Mouse (Mus musculus): ENCODE measurements around the gene Atp6ap1l. TPM values are rescaled to one million over a fixed set of nuclear protein-coding genes. Genes with fewer than 3 reads are reported as not detected.
"Not testable (repeated sequence)": the region's sequence is repeated elsewhere in the genome, so short reads cannot be mapped to it uniquely, and the experiment has no call there.

The Atp6ap1l gene
- total RNA-seq (2021) = 1 to 10 TPM; 5.5 to 6.4 TPM

DNA sequence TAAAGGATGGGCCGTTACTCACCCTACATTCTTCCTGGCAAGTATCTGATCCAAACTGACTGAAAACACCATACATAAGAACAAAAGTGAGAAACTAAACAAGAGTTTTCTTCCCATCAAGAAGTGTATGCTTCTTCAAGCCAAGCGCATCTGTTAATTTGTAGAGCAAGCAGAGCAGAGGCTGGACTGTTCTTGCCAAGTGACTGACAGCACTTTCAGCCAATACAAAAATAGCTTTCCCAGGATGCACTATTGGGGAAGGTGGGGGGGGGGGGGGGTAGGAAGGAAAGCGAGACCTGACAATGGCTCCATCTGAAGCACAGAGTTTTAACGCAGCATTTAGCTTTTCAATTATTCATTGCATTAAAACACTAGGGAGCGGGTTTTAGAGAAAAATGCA lies at the start of gene Atp6ap1l:
TSS of gene Atp6ap1l (minus strand) at position 180 of the 400 bp plus-strand sequence.
- intact Hi-C loops (cut with DNase I) = no loop called here

GRCm38 (mm10) chr13:90939600-90939999 lies 34.4 kb upstream of the Atp6ap1l start:
- intact Hi-C loops (cut with DNase I) = loop anchor here (10.0 kb wide), 1 partner anchor 855 kb away; no protein-coding TSS in a partner anchor
- no peak for DNase-seq

More for the DNA sequence above, at the start of gene Atp6ap1l:
- no peak for DNase-seq

DNA sequence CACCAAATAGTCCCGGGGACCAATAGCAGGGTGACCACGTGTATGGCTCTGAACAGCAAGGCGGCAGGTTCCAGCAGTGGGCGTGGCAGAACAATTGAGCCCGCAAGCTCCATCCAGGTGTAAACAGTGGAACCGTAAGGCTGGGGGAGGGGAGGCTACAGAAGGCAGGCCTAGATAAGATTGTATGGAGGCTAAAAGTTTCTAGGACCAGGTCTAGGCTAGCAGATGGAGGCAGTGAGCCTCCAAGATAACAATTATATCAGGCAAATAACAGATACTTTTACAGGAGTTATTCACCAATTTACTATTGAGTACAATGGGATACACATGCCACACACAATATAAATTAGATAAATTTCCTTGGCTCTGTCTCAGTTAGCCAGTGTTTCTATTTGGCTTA lies 34.0 kb upstream of the Atp6ap1l start:
- intact Hi-C loops (cut with DNase I) = loop anchor here (10.0 kb wide), 1 partner anchor 856 kb away; no protein-coding TSS in a partner anchor
- DNase-seq = no peak

DNA sequence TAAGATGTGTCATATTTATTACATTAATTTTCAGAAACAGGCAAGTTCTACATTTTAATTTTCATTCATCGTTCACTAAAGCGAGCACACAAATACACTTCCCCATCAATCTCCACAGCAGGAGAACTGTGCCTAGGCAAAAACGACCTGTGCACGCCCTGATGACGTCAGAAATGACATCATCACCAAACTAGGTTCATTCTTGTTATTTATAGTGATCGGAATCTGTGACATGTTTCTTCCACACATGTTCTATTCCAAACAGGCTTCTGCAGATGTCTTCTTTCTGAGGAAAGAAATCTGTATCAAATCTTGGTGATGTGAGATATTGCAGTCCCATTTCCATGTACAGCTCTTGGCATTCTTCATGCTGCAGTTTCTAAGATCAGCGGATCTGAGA lies 30.7 kb upstream of the Atp6ap1l start:
- intact Hi-C loops (cut with DNase I) = loop anchor here (10.0 kb wide), 1 partner anchor 859 kb away; no protein-coding TSS in a partner anchor
- no peak for DNase-seq

DNA sequence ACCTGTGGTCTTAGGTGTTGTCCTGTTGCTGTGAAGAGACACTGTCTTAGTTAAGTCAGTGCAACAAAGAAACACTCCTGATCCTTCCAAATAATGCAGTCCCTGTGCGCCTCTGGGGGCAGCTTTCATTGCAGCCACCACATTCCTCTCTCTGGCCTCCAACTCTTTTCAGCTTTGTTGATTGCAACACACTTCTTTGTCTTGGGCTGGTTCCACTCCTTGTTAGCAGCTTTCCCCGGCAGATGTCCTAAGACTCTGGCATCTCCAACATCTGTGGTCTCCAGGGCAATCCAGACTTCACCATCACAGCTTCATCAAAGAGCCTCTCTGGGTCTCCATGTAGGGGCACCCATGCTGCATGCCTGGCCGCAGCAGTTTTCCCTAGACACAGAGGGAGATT lies 28.1 kb upstream of the Atp6ap1l start:
- intact Hi-C loops (cut with DNase I) = loop anchor here (10.0 kb wide), 1 partner anchor 862 kb away; no protein-coding TSS in a partner anchor
- no peak for DNase-seq

- peak; percentile 69 for DNase-seq
- intact Hi-C loops (cut with DNase I) = loop anchor here (10.0 kb wide), 1 partner anchor 865 kb away; no protein-coding TSS in a partner anchor
These were observed 24.7 kb upstream of the Atp6ap1l start for GRCm38 (mm10) chr13:90929847-90930246.

- DNase-seq; intact Hi-C loops (cut with DNase I): not testable (repeated sequence)
These were observed 23.1 kb upstream of the Atp6ap1l start for GRCm38 (mm10) chr13:90928266-90928665.

GRCm38 (mm10) chr13:90926938-90927633 lies 21.9 kb upstream of the Atp6ap1l start:
- no peak for DNase-seq
- intact Hi-C loops (cut with DNase I) = no loop called here

- DNase-seq = no peak
- intact Hi-C loops (cut with DNase I) = no loop called here
These were observed 21.1 kb upstream of the Atp6ap1l start for GRCm38 (mm10) chr13:90926125-90926765.

DNA sequence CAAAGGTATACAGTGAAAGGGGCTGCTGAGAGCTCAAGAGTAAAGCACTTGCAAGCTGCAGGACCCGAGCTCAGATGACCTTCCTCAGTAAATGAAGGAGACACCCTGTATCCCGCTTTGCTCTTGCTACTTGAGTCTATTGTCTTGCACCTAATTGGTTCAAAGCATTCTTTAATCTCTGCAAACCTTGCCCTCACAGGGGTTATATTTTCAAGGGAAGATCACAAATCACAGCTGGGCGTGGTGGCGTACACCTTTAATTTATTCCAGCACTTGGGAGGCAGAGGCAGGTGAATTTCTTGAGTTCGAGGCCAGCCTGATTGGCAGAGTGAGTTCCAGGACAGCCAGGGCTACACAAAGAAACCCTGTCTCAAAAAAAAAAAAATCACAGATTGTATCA lies 20.0 kb upstream of the Atp6ap1l start:
- DNase-seq = no peak
- intact Hi-C loops (cut with DNase I) = no loop called here

DNA sequence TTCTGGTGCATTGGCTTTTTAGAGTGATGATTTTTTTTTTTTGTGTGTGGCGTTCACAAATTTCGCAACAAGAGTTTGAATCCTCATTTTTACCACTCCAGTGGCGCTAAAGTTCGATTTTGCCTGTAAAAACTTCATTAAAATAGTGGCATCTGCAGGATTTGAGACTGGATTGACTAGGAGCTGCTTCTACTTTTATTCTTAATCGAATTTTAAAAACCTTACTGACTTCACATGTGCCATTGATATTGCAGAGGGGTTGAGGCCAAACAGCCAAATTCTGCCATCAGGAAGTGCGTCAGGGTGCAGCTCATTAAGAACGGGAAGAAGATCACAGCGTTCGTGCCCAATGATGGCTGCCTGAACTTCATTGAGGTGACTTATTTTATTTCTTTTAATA lies 18.9 kb upstream of the Atp6ap1l start:
- no peak for DNase-seq
- intact Hi-C loops (cut with DNase I) = no loop called here

- DNase-seq; intact Hi-C loops (cut with DNase I): not testable (repeated sequence)
These were observed 18.5 kb upstream of the Atp6ap1l start for GRCm38 (mm10) chr13:90923617-90924016.

- intact Hi-C loops (cut with DNase I) = no loop called here
- DNase-seq = peak; percentile 90
These were observed 17.8 kb upstream of the Atp6ap1l start, which contains the start of gene Rps23 for GRCm38 (mm10) chr13:90922751-90923612. Rps23 (plus strand) TSS chr13:90922958.

GRCm38 (mm10) chr13:90914721-90915120 lies 9.6 kb upstream of the Atp6ap1l start:
- no peak for DNase-seq
- intact Hi-C loops (cut with DNase I) = no loop called here

DNA sequence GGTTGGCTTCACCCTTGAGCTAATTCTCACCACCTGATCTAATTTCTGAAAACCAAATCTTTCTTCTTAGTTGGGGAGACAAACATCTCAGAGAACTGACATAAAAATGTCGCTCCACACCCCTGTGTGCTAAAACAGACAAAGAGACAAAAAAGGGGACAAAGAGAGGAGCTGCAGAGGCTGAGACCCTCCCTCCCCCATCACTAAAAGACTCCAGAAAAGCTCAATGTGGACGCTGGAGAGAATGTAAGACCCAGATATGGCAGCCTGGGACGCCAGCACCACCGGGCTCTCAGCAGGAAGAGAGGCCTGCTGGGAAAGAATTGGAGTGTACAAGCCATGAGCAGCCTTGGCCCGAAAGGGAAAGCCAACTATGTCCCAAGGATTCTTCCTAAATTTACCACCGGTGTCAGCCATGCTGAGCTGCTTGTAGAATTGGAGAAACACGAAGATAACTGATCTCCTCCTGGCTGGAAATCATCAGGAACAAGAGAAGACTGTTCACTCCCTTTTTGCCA lies 8.6 kb upstream of the Atp6ap1l start:
- no peak for DNase-seq
- intact Hi-C loops (cut with DNase I) = no loop called here

DNA sequence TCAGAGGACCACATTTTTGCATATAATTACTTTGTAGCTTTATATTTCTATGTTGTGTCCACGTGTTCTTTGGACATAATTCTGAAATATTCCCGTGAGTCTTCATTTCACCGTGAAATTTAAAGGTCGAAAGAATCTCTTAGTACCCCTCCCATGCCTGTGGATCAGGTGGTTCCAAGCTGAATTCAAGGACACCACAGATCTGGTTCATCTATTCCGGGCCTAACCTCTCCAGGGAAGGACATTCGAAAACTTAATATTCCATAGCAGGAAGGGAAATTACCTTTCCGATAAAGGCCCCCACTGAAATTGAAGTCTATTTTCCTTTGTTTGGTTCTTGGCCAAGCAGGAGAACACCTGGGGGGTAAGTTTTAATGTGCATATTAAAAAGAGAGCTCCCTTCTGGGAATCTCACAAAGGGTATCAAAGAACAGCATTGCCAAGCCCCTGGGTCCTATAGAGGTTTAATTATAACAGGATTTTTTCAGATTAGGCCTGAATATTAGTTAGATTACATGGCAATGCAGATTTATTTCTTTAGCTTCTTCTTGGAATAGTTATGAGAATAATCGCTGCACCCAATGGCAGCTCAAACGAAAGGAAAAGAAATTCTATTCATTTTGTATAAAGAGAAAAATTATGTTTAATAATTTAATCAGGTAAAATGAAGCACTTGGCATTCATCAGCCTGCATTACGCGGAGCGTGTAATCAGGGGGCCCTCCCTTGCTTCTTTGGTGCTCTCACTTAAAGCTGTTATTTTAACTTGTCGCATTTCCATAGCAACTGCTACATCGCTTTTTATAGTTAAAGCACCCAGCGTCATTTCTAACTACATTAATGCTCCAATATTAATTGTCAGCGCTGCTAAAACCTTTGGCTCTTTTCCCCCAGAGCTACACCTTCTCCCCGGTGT lies 7.9 kb upstream of the Atp6ap1l start:
- DNase-seq = no peak
- intact Hi-C loops (cut with DNase I) = no loop called here

DNA sequence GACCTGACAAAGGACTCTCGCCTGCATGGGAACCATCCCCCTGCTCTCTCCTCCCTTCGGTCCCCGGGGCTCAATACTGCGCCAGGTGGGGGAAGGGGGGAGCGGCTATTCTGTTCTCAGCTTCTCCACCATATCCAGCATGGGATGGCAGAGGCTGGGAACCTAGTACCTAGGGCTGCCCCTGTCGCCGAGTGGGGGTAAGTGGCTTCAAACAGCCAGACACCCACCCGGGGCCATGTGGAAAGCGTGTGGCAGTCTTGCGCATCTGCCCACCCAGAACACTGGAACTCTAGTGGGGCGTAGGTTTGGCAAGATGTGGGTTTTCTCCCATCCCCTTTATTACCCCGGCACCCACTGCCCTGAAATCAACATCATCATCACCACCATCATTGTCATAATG lies 2.2 kb upstream of the Atp6ap1l start:
- intact Hi-C loops (cut with DNase I) = no loop called here
- DNase-seq = no peak

DNA sequence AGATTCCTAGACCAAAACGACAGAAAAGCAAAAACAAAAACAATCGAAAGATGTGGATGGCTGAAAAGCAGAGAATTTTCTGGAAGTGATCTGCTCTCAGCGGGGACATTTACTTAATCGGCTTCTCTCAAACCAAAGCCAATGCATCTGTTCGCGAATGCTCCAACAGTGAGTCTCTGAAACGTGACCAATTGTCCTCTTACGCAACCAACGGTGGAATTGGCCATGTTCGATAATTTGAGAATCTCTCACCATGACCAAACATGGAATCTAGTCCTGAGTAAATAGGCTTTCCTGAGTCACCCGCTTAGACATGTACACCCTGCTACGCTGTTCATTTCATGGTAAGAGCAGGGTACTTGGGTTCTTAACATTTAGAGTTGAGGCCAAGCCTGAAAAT lies 8.3 kb downstream of the Atp6ap1l start:
- intact Hi-C loops (cut with DNase I) = no loop called here
- no peak for DNase-seq

DNA sequence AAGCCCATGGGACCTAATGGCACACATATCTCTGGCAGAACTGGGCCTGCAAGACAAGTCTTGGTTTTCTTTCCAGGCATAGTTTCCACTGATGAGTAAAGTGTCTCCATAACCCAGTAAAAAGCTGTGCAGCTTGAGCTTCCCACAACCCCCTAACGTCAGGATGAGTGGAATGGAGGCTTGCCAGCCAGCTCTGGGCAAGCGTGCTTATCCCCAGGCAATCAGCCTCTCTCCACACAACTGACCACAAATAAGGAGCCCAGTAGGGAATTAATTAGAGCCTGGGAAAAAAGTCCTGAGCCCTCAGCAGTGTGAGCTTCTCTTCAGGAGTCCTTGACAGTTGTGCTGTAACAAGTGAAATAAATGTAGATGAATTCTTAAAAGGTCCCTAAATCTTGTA lies 9.1 kb downstream of the Atp6ap1l start:
- peak; percentile 89 for DNase-seq
- intact Hi-C loops (cut with DNase I) = no loop called here

- no peak for DNase-seq
- intact Hi-C loops (cut with DNase I) = no loop called here
These were observed 10.3 kb downstream of the Atp6ap1l start for GRCm38 (mm10) chr13:90894819-90895218.
